Mouse (Mus musculus) MEL (cell line): ENCODE results near the gene 4932438A13Rik. TPM values are rescaled to one million over a fixed set of nuclear protein-coding genes. Genes with fewer than 3 reads are reported as not detected.

ENCODE experiments used
- DNase-seq: peaks from one replicate; pipeline ENCODE4 v3.0.0; 2011; ENCODE audit warnings: low read depth, low spot score
- H3K27ac ChIP-seq: 2 replicates; pipeline ENCODE4 v1.5.1; 2012; ENCODE audit warnings: low read depth, mild to moderate bottlenecking, control low read depth, low read length, moderate library complexity; ENCODE audit not compliant: control insufficient read depth
- H3K27me3 ChIP-seq, 2 experiments: fragments of 150-350 bp in 1 of 2; sonication (generic) in 1 of 2; 2 replicates each; pipeline ENCODE4 v1.6.1; 2012; ENCODE audit warnings: low read length in 2 of 2, mild to moderate bottlenecking in 2 of 2, improper control_type of control experiment in 1 of 2, moderate library complexity in 1 of 2; ENCODE audit not compliant: insufficient read depth in 2 of 2, control insufficient read depth in 1 of 2
- H3K36me3 ChIP-seq, 2 experiments: 2 replicates each; pipeline ENCODE4 v1.6.1; 2012 to 2014; ENCODE audit warnings: low read length in 2 of 2, improper control_type of control experiment in 1 of 2, inconsistent platforms in 1 of 2, mild to moderate bottlenecking in 1 of 2; ENCODE audit not compliant: insufficient read depth in 2 of 2, control insufficient read depth in 1 of 2
- H3K4me1 ChIP-seq, 2 experiments: fragments of 150-350 bp in 1 of 2; sonication (generic) in 1 of 2; 2 replicates each; pipeline ENCODE4 v1.6.1; 2012; ENCODE audit warnings: low read length in 2 of 2, improper control_type of control experiment in 1 of 2, mild to moderate bottlenecking in 1 of 2; ENCODE audit not compliant: insufficient read depth in 2 of 2, control insufficient read depth in 1 of 2
- H3K4me3 ChIP-seq, 2 experiments: fragments of 150-350 bp in 1 of 2; sonication (generic) in 1 of 2; 2 replicates each; pipeline ENCODE4 v1.5.1; 2012; ENCODE audit warnings: low read depth in 2 of 2, low read length in 2 of 2, mild to moderate bottlenecking in 2 of 2, moderate library complexity in 2 of 2, control low read depth in 1 of 2, improper control_type of control experiment in 1 of 2; ENCODE audit not compliant: control insufficient read depth in 1 of 2, insufficient read depth in 1 of 2
- H3K79me2 ChIP-seq: 2 replicates; pipeline ENCODE4 v1.6.1; 2012; ENCODE audit warnings: mild to moderate bottlenecking, low read length, moderate library complexity; ENCODE audit not compliant: control insufficient read depth, poor library complexity, insufficient read depth
- H3K9ac ChIP-seq: 2 replicates; pipeline ENCODE4 v1.6.1; 2012; ENCODE audit warnings: low read depth, mild to moderate bottlenecking, control low read depth, low read length, moderate library complexity; ENCODE audit not compliant: control insufficient read depth, poor library complexity, severe bottlenecking
- H3K9me3 ChIP-seq: fragments of 150-350 bp; sonication (generic); replicated peaks from 2 replicates; pipeline ENCODE4 v1.6.1; 2012; ENCODE audit warnings: mild to moderate bottlenecking, low read length, improper control_type of control experiment, moderate library complexity; ENCODE audit not compliant: insufficient read depth
- BHLHE40 ChIP-seq: IDR thresholded peaks from 2 replicates; pipeline ENCODE4 v1.6.1; 2012; ENCODE audit warnings: low read depth, mild to moderate bottlenecking, inconsistent platforms, low read length, improper control_type of control experiment, borderline replicate concordance
- CHD1 ChIP-seq: IDR thresholded peaks from 2 replicates; pipeline ENCODE4 v1.6.1; 2012; ENCODE audit warnings: low read depth, mild to moderate bottlenecking, inconsistent platforms, low read length, improper control_type of control experiment
- CHD2 ChIP-seq: IDR thresholded peaks from 2 replicates; pipeline ENCODE4 v1.6.1; 2011; ENCODE audit warnings: low read length, improper control_type of control experiment
- EP300 ChIP-seq, 2 experiments: IDR thresholded peaks; 2 replicates each; pipeline ENCODE4 v1.6.1; 2011; ENCODE audit warnings: improper control_type of control experiment in 2 of 2, low read length in 2 of 2, low read depth in 1 of 2, mild to moderate bottlenecking in 1 of 2
- ETS1 ChIP-seq: IDR thresholded peaks from 2 replicates; pipeline ENCODE4 v1.6.1; 2012; ENCODE audit warnings: low read depth, mild to moderate bottlenecking, inconsistent platforms, low read length, improper control_type of control experiment, moderate library complexity
- GATA1 ChIP-seq: IDR thresholded peaks from 2 replicates; pipeline ENCODE4 v1.6.1; 2011; ENCODE audit warnings: low read depth, low read length, improper control_type of control experiment
- KAT2A ChIP-seq: conservative IDR thresholded peaks from 2 replicates; pipeline ENCODE4 v1.6.1; 2012; ENCODE audit warnings: low read depth, low read length, improper control_type of control experiment, inconsistent platforms
- MEF2A ChIP-seq: IDR thresholded peaks from 2 replicates; pipeline ENCODE4 v1.6.1; 2014; ENCODE audit warnings: low read depth, mild to moderate bottlenecking, inconsistent platforms, low read length, improper control_type of control experiment; ENCODE audit not compliant: poor library complexity, insufficient replicate concordance, severe bottlenecking; ENCODE audit errors: extremely low read depth
- POLR2AphosphoS2 ChIP-seq: IDR thresholded peaks from 2 replicates; pipeline ENCODE4 v1.6.1; 2011; ENCODE audit warnings: low read length, improper control_type of control experiment
- RCOR1 ChIP-seq: IDR thresholded peaks from 2 replicates; pipeline ENCODE4 v1.6.1; 2012; ENCODE audit warnings: low read depth, mild to moderate bottlenecking, inconsistent platforms, low read length, improper control_type of control experiment
- SIN3A ChIP-seq: IDR thresholded peaks from 2 replicates; pipeline ENCODE4 v1.6.1; 2012; ENCODE audit warnings: low read length, improper control_type of control experiment, inconsistent platforms
- USF2 ChIP-seq, 2 experiments: IDR thresholded peaks; 2 replicates each; pipeline ENCODE4 v1.6.1; 2011 to 2012; ENCODE audit warnings: improper control_type of control experiment in 2 of 2, low read length in 2 of 2, borderline replicate concordance in 1 of 2, inconsistent platforms in 1 of 2, low read depth in 1 of 2, mild to moderate bottlenecking in 1 of 2; ENCODE audit not compliant: insufficient read depth in 1 of 2
- ZNF384 ChIP-seq: IDR thresholded peaks from 2 replicates; pipeline ENCODE4 v1.6.1; 2012; ENCODE audit warnings: low read depth, mild to moderate bottlenecking, inconsistent platforms, low read length, improper control_type of control experiment
- polyA plus RNA-seq, 2 experiments: library from polyadenylated mRNA; stranded (reverse) in 1 of 2; unstranded in 1 of 2; fragments of >175 nt in 1 of 2; fragments of >200 nt in 1 of 2; gene quantifications; 2 replicates each; pipeline versions ENCODE4 v1.2.1 to v1.2.4; 2012; ENCODE audit warnings: low replicate concordance in 2 of 2, low read depth in 1 of 2; ENCODE audit not compliant: insufficient read length in 2 of 2, insufficient read depth in 1 of 2, missing spikeins in 1 of 2
- total RNA-seq: library from RNA; depleted of rRNA; stranded (reverse); fragments of 300-350 nt; gene quantifications from 2 replicates; pipeline ENCODE4 v1.2.3, GENCODE M21; 2012

The 4932438A13Rik gene
- total and polyA plus RNA-seq, 3 experiments = 11.7 to 102 (median 14.3) TPM

DNA sequence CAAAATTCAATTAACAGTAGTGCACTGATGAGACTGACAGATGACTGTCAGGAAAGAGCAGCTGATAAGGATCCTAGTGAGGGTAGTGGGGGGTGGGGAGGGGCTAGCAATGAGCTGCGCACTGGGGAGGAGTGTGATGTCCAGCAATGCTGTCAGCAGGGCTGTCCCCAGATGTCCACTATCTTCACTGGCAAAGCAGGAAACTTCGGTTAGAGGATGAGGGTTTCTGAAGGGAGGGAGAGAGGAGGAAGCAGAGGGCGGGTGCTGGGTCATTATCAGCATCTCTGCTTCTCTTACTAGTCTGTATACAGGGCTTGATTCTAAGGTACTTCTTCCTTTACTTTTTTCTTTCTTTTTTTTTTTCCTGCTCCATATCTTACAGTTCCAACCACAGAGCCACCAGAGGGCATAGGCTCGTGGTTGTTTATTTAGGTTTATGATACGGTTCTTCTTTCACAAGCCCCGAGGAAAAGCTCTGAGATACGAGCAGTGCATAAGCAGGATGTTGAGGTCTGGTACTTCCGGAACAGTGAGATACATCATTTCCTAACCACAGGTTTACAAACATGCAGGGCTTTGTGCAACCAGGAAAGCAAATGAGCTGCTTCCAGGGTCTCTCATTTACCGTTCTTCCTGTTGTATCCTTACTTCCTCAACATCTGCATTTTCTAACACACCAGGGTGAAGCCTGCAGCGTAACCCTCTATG, 9.0 kb upstream of the 4932438A13Rik start:
- Histone ChIP-seq H3K27ac (peak overlapping the region; percentile 54), H3K4me3 (peak overlapping the region; percentile 22 to 47), H3K4me1 (0 out of 4 replicates have a peak, but pooled peaks cover 0 to 3% of the 10 kb centered on the region in 2 experiments), H3K79me2 (no peaks in the 10 kb centered on the region), H3K9me3 (no peaks in the 10 kb centered on the region), H3K36me3 (no peaks in the 10 kb centered on the region), H3K27me3 (no peaks in the 10 kb centered on the region; a peak in 1 of 4 replicates), H3K9ac (no peak overlapping the region)
- TF ChIP-seq USF2 (IDR thresholded peaks at IDR 0.05; ENCODE audit: borderline replicate concordance in 1 of 2, insufficient read depth in 1 of 2, low read depth in 1 of 2, low read length in 2 of 2) (no peak), SIN3A (peak; percentile 50; the same call in 1 of the 2 replicates), KAT2A (no peak), EP300 (IDR thresholded peaks at IDR 0.05; ENCODE audit: low read depth in 1 of 2, low read length in 2 of 2) (peak; percentile 0 to 36; a peak in 1 of 4 replicates), ETS1 (peak; percentile 36; the same call in 1 of the 2 replicates), CHD1 (no peak), RCOR1 (peak; percentile 38; the same call in 1 of the 2 replicates), ZNF384 (peak; percentile 47; the same call in 1 of the 2 replicates), MEF2A (no peak)
- peak; percentile 79 for DNase-seq

DNA sequence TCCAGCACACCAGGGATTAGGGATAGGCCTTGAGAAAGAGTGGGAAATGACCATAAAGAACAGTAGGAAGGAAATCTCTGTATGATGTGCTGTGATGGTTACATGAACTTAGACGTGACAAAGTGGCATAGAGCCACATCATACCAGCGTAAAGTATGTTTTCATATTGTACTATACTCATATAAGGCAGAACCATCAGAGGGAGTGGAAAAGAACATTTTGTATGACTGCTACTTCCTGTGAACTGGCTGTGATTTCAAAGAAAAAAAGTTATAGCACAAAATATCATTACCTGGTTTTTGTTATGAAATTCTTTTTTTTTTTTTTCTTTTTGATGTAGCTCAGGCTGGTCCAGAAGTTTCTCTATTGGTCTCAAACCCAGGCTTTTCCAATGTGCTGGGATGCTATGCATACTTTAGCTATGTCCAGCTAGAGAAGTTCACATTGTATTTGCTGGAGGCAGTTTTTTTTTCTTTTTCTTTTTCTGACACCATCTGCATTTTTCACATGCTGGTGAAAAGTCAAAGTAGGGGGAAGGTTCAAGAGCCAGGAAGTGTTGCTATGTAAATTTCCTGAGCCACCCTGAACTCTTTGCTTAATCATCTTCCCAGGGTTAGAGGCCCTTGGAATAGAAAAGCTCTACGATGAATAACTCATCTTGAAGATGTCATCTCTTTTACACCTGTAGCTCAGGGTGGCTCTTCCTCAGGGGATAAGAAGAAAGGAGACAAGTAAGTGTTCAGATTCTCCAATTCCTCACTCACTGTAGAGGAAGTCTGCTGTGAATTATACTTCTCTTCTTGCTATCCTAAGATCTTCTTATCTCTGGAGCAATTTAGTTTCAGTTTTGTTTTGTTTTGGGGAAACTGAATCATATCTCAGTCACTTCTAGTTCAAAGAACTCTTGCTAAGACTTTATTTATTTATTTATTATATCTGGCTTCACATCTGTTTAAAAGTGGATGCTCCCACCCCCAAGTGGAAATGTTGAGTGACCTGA, 1.2 kb upstream of the 4932438A13Rik start:
- peaks cover 2 to 5% of the 10 kb centered on the region in 2 experiments; a peak in 2 of 4 replicates for H3K4me1 ChIP-seq
- H3K79me2 ChIP-seq = peaks cover 10% of the 10 kb centered on the region
- H3K36me3 ChIP-seq = peaks cover 2 to 5% of the 10 kb centered on the region in 2 experiments; a peak in 3 of 4 replicates
- peak; percentile 40 for DNase-seq
- H3K27me3 ChIP-seq = no peaks in the 10 kb centered on the region
- no peak overlapping the region for H3K27ac ChIP-seq
- peak overlapping the region; percentile 14; the same call in 1 of the 2 replicates for H3K9ac ChIP-seq
- H3K9me3 ChIP-seq = no peaks in the 10 kb centered on the region
- H3K4me3 ChIP-seq = peak overlapping the region; percentile 71 to 88
- TF ChIP-seq ETS1 (peak; percentile 88), BHLHE40 (no peak), GATA1 (peak; percentile 71), CHD2 (no peak), POLR2AphosphoS2 (no peak), EP300 (IDR thresholded peaks at IDR 0.05; ENCODE audit: low read depth in 1 of 2, low read length in 2 of 2) (0 out of 4 replicates have a peak, but pooled peaks of 1 of the 2 experiments have one; percentile 17), ZNF384 (peak; percentile 65)
